Mouse (Mus musculus): ENCODE results near the gene Pan3. TPM values are rescaled to one million over a fixed set of nuclear protein-coding genes. Genes with fewer than 3 reads are reported as not detected.

Gene Pan3
- polyA plus RNA-seq, 1 experiment from 2014 or later = 62.7 TPM

Other genes with a start within 250 kb of the Pan3 start
- gene Gsx1, start 241.5 kb upstream of the Pan3 start, polyA plus RNA-seq (2014; fragmentation: Nextera tagmentation; extraction: Ambion mirVana) = 4.7 and 5.0 TPM in 2 replicates
- not detected in 2 replicates for gene Pdx1, start 160.2 kb upstream of the Pan3 start, polyA plus RNA-seq (2014; fragmentation: Nextera tagmentation; extraction: Ambion mirVana)
- not detected in 2 replicates for gene Cdx2, start 122.9 kb upstream of the Pan3 start, polyA plus RNA-seq (2014; fragmentation: Nextera tagmentation; extraction: Ambion mirVana)
- not detected in 2 replicates for gene Urad, start 107.7 kb upstream of the Pan3 start, polyA plus RNA-seq (2014; fragmentation: Nextera tagmentation; extraction: Ambion mirVana)
- gene Flt3, start 29.7 kb upstream of the Pan3 start, polyA plus RNA-seq (2014; fragmentation: Nextera tagmentation; extraction: Ambion mirVana) = 0.95 and 1.1 TPM in 2 replicates